Mouse (Mus musculus) left cerebral cortex, adult 8-10 months (tissue): Measurements from ENCODE around the gene Fcna. TPM values are rescaled to one million over a fixed set of nuclear protein-coding genes. Genes with fewer than 3 reads are reported as not detected.

Source experiments
- DNase-seq, 2 experiments: peaks; one replicate each; pipeline ENCODE4 v3.0.0; 2022; ENCODE audit warnings: low spot score in 2 of 2
- total RNA-seq, 4 experiments: library from RNA; stranded (reverse); gene quantifications; 2 replicates each; pipeline ENCODE4 v1.2.4; 2022

Gene Fcna
- 1 to 10 TPM in 2 of 4 experiments, under 1 TPM in 2; 0.46 to 1.2 (median 0.80) TPM for total RNA-seq

- DNase-seq: no peak
Measured at GRCm38 (mm10) chr2:25627811-25628210, at the start of gene Fcna. Gene Fcna, minus strand, starts transcription at chr2:25628030.

- no peak for DNase-seq
Measured at GRCm38 (mm10) chr2:25676486-25676885, 48.7 kb upstream of the Fcna start, which contains the start of gene Lcn6. Gene Lcn6, plus strand, starts transcription at chr2:25676786.

DNA sequence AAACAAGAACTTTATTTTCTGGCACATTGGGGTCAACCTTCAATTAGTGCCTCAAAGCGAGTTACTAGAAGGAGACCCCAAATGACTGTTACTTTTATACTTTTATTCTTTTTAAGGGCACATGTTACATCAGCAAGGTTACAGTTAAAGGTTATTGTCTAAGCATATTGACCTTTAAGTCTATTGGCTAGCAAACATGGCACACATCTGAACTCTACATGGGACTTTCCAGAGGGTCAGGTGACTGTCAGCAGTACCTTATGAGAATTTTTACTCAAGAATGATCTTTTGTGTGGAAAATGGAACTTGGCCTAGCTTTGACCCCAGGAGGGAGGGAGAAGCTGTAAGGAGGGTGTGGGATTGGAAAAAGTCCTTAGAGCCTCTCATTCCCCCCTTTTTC is 38.7 kb upstream of the Fcna start:
- DNase-seq: no peak

DNA sequence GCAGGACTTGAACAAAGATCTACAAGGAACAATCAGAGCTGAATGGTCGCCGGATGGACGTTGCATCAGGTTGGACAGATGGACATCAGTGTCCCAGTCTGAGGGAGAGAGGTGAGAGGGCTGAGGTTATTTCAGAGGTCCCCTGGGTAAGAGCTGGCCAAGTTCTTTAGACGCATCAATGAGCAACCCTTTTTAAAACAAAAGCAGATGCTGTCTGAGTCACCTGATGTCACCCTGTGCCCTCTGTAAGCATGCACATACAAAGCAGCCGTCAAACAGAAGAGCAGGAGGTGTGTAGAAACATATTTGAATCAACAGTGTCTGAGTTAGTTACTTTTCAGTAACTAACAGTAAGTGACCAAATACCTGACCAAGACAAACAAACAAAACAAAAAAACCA is 36.3 kb upstream of the Fcna start:
- no peak for DNase-seq

DNA sequence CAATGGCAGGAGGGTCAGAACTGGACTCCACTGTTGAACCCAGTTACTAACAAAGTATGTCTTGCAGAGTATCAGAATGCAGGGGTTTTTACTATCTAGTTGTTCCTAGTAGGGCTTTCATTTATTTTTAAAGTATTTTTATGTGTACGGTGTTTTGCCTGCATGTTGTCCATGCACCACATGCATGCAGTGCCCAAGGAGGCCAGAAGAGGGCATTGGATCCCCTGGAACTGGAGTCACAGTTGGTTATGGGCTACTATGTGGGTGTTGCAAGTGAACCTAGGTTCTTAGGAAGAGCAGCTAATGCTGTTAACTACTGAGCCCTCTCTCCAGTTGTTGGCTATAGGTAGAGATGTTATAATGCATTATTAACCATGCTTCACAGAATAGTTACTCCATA is 35.7 kb upstream of the Fcna start:
- peak in 1 of 2 experiments; percentile 19 for DNase-seq

DNA sequence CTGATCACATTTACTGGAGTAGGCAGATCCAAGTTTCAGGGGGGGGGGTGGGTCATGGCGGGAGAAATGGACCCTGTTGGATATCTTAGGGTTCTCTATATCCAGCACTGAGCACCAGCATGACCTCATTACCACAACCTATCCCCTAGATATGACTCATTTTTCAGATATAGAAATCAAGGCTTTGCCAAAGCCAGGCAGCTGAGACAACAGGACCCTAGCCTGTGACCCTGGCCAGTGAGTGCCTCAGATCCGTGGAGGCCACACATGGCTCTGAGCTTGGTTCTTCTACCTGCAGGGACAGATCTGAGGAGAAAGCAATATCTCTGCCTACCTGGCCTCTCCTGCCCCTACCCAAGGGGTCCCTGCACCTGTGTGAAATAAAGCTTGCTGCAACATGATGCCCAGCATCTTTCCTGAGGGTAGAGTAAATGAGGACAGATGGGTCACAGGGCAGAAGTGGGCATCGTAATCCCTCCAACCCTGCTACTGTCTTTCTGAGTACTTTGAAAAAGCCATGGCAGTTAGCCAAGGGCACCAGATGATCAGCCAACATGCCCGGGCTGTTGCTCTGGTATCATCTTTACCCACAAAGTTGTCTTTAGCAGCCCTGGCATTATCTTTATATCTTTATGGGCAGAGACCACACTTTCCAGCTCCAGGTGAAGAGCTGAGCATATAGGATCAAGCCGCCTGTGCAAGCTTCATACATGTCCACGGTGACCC is 33.6 kb upstream of the Fcna start:
- DNase-seq: no peak

DNA sequence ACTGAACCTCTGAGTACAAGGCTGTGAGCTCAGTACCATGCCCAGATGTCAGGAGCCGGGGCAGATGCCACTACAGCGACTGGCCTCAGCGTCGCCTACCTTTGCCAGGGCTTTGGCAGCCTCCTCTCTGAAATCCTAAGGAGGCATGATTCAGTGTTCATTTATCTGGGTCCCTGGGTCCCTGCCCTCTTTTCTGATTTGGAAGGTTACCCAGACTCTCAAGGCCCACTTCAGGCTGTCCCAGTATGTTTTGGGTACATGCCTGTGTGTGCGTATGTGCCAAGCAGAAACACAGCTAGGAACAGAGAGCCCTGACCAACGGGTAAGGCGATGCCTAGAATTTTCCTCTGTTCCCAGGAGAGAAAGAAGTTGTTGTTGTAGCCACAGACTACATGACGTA is 32.4 kb upstream of the Fcna start:
- no peak for DNase-seq

GRCm38 (mm10) chr2:25657652-25658051 is 29.8 kb upstream of the Fcna start, which contains the start of gene Lcn5:
Gene Lcn5, plus strand, starts transcription at chr2:25657952.
- no peak for DNase-seq

DNA sequence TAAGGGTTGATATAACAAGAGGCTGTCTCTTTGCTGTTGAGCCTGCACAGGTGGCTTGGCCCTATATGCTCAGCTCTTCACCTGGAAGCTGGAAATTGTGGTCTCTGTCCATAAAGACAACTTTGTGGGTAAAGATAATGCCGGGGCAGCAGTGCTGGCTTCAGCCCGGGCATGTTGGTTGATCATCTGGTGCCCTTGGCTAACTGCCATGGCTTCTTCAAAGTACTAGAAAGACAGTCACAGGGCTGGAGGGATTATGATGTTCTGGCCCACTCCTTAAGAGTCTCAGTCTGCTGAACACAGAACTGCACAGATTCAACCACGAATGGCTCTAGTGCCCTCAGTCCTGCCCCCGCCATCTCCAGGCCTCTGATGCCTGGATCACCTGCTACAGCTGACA is 29.4 kb upstream of the Fcna start:
- no peak for DNase-seq

DNA sequence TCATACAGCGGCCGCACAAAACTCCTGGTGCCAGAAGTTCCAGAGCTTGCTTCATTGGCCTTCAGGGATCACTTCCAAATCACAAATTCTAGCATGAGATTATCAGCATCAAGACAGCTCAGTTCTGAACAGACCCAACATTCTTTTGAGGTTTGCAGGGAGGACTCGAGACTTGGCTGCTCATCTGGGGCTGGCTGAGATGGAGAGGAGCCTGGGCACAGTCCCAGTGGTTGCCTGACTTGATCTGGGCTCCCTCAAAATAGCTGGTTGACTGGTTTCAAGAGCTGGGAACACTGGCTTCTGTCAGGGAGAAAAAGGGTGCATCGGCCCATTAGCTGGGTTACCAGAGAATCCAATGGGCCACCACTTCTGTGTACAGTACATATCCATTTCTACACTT is 28.9 kb upstream of the Fcna start:
- DNase-seq: no peak

- DNase-seq: no peak
Measured at GRCm38 (mm10) chr2:25654502-25654901, 26.7 kb upstream of the Fcna start.

GRCm38 (mm10) chr2:25652902-25653301 is 25.1 kb upstream of the Fcna start, which contains the start of gene Lcn8:
Gene Lcn8, plus strand, starts transcription at chr2:25653120.
- no peak for DNase-seq

DNA sequence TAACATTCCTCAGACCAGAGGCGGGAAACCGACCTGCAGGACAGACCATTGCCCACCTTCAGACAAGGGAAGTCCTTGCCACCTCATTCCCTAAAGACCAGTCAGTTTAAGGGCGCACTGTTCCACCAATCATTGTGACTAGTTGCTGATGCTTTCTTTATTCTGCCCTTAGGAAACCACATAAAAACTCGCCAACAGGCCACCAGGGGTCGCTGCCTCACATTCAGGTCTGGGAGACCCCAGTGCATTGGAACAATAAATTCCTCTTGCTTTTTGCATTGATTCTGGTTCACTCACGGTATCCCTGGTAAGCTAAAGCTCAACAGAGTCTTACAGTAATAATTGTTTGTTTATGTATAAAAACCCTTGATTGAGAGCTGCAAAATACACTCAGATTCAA is 12.1 kb upstream of the Fcna start:
- DNase-seq: no peak

DNA sequence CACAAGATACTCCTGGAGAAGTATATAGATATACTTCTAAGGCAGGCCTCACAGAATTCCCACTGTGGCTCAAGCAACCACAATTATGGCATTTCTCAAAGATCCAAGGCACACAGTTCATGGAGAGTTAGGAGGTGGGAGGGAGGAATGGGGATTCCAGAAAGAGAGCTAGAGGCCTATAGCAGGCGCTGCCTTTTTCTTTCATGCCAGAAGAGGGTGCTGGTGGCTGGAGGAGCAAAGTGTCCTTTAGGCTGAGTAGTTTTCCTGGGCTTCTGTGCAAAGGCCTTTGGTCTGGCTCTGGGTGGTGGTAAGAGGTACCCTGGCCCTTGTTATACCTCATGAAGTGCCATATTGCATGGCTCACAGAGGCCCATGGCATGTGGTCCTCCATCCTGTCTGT is 6.2 kb upstream of the Fcna start:
- no peak for DNase-seq

DNA sequence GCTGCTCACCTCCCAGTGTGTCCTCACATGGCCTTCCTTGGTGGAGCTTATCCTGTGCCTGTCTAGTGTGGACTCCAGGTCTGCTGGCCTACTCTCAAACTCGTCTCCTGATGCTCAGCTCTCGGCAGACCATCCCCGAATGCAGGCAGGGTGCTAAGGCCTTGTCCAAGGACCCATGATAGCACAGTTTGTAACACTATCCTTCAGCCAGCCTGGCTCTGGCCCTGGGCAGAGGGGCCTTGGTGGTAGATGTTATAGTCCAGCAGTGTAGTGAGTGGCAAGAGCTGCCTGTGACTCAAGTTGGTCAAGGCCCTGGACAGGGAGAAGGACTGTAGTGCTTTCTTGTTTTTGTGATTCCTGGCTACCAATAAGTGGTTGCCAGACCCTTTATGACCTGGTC is 5.8 kb upstream of the Fcna start:
- no peak for DNase-seq

DNA sequence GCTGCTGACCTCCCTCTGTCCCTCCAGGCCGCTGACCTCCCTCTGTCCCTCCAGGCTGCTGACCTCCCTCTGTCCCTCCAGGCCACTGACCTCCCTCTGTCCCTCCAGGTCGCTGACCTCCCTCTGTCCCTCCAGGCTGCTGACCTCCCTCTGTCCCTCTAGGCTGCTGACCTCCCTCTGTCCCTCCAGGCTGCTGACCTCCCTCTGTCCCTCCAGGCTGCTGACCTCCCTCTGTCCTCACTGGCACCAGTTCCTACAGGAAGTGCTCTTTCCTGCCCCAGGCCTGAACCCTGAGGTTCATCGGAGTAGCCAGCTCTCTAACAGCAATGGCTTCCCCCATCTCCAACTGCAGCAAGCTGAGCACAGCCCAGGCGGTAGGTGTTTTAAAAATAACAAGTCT is 908 bp upstream of the Fcna start:
- no peak for DNase-seq

DNA sequence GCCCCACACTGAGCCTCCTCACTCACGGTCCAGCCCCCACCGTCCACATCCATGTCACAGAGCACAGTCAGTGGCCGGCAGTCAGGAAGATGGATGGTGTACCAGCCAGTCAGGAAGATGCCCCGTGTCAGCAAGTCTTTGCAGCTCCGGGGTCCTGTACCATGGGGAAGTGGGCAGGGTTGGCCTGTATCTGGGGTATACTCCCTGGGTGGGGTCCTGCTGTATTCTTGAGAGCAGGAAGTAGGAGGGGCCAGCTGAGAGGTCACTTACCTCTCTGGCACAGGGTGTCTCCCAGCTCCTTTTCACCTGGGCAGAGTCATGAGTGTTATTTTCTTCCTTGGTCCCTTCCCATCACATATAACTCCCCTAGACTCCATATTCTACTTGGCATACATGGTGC is 1.8 kb downstream of the Fcna start:
- DNase-seq: no peak

DNA sequence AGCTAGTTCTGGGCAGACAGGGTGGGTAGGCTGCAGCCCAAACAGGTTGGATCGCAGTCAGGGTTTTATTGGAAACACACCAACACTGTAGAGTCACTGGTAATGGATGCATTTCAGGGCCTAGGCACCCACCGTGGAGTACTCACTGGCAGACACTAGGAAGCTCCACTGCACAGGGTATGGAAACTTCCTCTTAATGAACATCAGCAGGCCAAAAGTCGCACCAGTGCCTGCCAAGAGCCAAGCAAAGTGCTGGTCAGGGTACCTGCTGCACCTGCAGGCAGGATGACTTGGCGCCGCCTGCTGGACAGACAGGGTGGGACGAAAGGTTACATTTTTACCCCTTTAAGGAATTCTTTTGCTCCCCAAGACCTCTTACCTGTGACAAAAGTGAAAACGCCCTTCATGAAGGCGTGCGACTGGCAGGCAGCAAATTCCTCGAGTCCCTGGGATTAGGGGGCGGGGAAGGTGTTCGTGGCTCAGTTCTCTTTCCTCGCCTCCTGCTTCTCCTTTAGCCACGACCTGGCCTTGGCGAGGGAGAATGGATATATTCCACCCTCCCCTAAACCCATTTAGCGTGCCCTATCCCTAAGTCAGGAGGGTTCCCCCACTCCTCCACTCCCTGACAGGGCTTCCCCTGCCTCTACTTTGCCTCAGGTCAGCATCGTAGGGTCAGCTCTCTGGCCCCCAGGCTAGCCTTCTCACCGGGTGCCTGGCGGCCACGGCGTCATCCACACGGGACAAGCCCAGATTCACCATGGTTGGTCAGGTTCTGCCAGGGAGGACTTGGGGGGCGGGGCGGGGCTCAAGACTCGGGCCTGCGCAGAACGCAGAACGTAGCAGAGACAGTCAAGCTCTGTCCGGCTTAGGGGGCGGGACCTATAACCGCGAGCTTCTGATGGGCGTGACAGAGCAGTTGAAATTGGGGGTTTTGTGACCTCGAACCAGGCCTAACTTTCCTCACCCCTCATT is 6.3 kb downstream of the Fcna start, which contains the start of gene Tmem141:
TSS of gene Tmem141 (minus strand) at position 777 of the 972 bp plus-strand sequence.
- peak; percentile 67 to 91 for DNase-seq

GRCm38 (mm10) chr2:25620852-25621228 is 7.0 kb downstream of the Fcna start:
- no peak for DNase-seq

DNA sequence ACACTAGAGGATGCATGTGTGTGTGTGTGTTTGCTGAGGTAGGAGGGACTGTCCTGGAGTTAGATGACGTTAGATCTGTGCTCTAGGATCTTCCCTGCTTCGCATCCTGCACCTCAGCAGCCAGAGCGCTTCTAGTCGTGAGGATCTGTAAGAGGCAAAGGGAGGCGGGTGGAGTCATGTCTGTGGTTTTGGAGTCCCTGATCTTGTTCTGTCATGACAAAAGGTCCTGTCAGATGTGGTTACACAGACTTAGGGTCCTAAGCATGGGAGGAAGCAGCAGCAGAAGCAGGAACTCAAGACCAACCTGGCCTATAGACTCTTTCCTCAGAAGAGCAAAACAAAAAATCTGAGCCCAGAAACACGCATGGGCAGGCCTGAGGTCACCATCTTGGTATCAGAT is 7.4 kb downstream of the Fcna start:
- DNase-seq: no peak

DNA sequence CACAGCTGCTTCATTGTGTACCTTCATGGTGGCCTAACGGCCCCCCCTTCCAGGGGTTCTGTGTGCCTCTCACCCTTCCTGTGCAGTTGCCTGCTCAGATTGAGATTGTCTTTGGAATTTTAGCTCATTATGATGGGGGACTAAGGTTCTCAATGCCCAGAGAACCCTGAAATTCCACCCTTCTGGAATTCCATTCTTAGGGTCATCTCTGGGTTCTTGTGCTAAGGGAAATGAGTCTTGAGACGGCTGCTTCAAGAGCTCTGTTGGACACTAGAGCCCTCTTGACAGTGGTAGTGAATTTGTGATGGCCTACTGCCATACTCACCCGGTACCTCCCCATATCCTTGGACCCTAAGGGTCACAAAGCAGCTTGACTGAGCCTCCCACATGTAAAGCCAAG is 10.3 kb downstream of the Fcna start, which contains the start of gene Ccdc183:
TSS of gene Ccdc183 (minus strand) at position 101 of the 400 bp plus-strand sequence.
- DNase-seq: no peak

DNA sequence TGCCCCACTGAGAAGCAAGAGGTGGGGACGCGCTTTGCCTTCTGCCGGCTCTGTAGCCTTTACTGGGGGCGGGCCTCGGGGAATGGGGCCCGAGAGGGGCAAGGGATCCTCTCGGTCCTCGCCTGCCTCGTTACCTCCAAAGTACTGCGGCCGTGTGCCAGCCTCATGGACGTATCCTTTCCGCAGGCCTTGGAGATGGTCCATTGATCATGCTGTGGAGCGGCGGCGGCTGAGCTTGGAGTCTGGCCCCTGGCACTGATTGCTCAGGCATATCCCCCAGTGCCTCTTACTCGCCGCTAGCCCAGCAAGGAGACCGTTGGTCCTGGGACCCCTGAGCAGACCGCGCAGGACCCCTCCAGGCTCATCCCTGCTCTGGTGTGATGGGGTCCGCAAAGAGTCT is 11.4 kb downstream of the Fcna start:
- DNase-seq: no peak
